9 mouse cellular contexts compared by ENCODE assay signal in genomic region chr4:88543649-88544234, GRCm38 (mm10). TPM values are rescaled to one million over a fixed set of nuclear protein-coding genes. Genes with fewer than 3 reads are reported as not detected.
DNase-seq lines count a peak whose midpoint lies in the region; ATAC-seq and TF ChIP-seq lines count a peak whose summit lies in the region.
"Had no signal": no experiment of that assay in that cellular context is flagged by ENCODE, and none has a peak within 500 bp of the region (broad histone marks: within the 10 kb centered on the region; RNA-seq: fewer than 3 reads in every experiment).

No protein-coding gene starts in this region.

- 44% methylated on average over 2 of the region's 2 CpGs for WGBS in forebrain, embryonic 14.5 days
- 48% methylated on average over 2 of the region's 2 CpGs for WGBS in liver, postnatal 0 days (ENCODE audit: insufficient replicate concordance)

- H3K4me1 ChIP-seq in forebrain, embryonic 14.5 days (ENCODE audit: control insufficient read depth, insufficient read depth, low read length), result no peaks in the 10 kb centered on the region
- H3K4me1 ChIP-seq in liver, postnatal 0 days (ENCODE audit: insufficient read depth), result no peaks in the 10 kb centered on the region

- ATAC-seq in Patski, result peak; percentile 51
- peak; percentile 82 for ATAC-seq in forebrain, embryonic 14.5 days
- peak; percentile 44; the same call in 1 of the 2 replicates for ATAC-seq in liver, postnatal 0 days

- CTCF ChIA-PET in Patski (lab: Charles Lee), result interaction anchor here (0.7 to 3.4 kb wide), 18 partner anchors 10 to 1176 kb away, joined by 3 to 27 read pairs (median 4); partner anchors contain the start of gene Ifnb1

- no peak for TF ChIP-seq EP300 in liver, postnatal 0 days (IDR thresholded peaks at IDR 0.05; ENCODE audit: low read depth)

- in situ Hi-C loops in Patski (cut with MboI; ENCODE audit: low pct_unique_long_range_greater_than_20kb), result loop anchor here (5.0 to 10.0 kb wide), 2 partner anchors 499 to 1176 kb away; no protein-coding TSS in a partner anchor

- no peak overlapping the region for H3K4me3 ChIP-seq in forebrain, embryonic 14.5 days (ENCODE audit: low read depth, low read length)
- H3K4me3 ChIP-seq in liver, postnatal 0 days (ENCODE audit: low read depth, low read length), result no peak overlapping the region
- H3K4me3 ChIP-seq: myocyte had no signal

- DNase-seq in gastrocnemius, adult 18-20 months (ENCODE audit: low spot score), result peak; percentile 54
- no peak for DNase-seq in gastrocnemius, postnatal 25 days
- peak; percentile 47 for DNase-seq in 3134 (ENCODE audit: extremely low read depth, insufficient read length, low spot score)
- DNase-seq in Patski (ENCODE audit: low read depth, low spot score), result peak; percentile 44
- peak; percentile 87 for DNase-seq in forebrain, embryonic 14.5 days (ENCODE audit: low spot score)
- no peak for DNase-seq in liver, postnatal 0 days
- peak; percentile 54 for DNase-seq in retina, postnatal 7 days (ENCODE audit: low read depth, low spot score)
- no peak for DNase-seq in right cerebral cortex, postnatal 10 days (ENCODE audit: low spot score in 2 of 2)

- no peak overlapping the region for H3K4me2 ChIP-seq in forebrain, embryonic 14.5 days (ENCODE audit: low read length)
- H3K4me2 ChIP-seq in liver, postnatal 0 days (ENCODE audit: low read depth, low read length), result no peak overlapping the region

- no peaks in the 10 kb centered on the region for H3K36me3 ChIP-seq in forebrain, embryonic 14.5 days (ENCODE audit: control insufficient read depth, insufficient read depth, low read length)
- no peaks in the 10 kb centered on the region for H3K36me3 ChIP-seq in liver, postnatal 0 days (replicated peaks; ENCODE audit: insufficient read depth, low read length)

- POLR2A ChIA-PET in Patski (lab: Charles Lee), result no interaction called here

- H3K9ac ChIP-seq in forebrain, embryonic 14.5 days (ENCODE audit: low read length), result no peak overlapping the region
- no peak overlapping the region for H3K9ac ChIP-seq in liver, postnatal 0 days (replicated peaks)

- TF ChIP-seq CTCF in Patski (IDR thresholded peaks at IDR 0.05), result peak; percentile 66
- peak; percentile 93 for TF ChIP-seq CTCF in liver, postnatal 0 days (IDR thresholded peaks at IDR 0.05; ENCODE audit: low read depth)

- H3K27me3 ChIP-seq in Patski, result no peaks in the 10 kb centered on the region
- no peaks in the 10 kb centered on the region for H3K27me3 ChIP-seq in forebrain, embryonic 14.5 days (replicated peaks; ENCODE audit: control insufficient read depth, insufficient read depth, low read length)
- H3K27me3 ChIP-seq in liver, postnatal 0 days (ENCODE audit: insufficient read depth, low read length), result no peaks in the 10 kb centered on the region

- H3K9me3 ChIP-seq in forebrain, embryonic 14.5 days (replicated peaks; ENCODE audit: control insufficient read depth, low read length), result no peaks in the 10 kb centered on the region
- H3K9me3 ChIP-seq in liver, postnatal 0 days (ENCODE audit: low read length), result no peaks in the 10 kb centered on the region

- H3K27ac ChIP-seq in forebrain, embryonic 14.5 days (ENCODE audit: low read depth, low read length), result no peak overlapping the region
- H3K27ac ChIP-seq in liver, postnatal 0 days (ENCODE audit: low read depth), result no peak overlapping the region

RNA-seq across cellular contexts. Expression of gene Ifna15, which starts 14.3 kb away (rescaled TPM):
- total RNA-seq in gastrocnemius, adult 18-20 months (2021), result not detected
- total RNA-seq in gastrocnemius, postnatal 25 days (2021), result not detected
- polyA plus RNA-seq in Patski (2021), result not detected
- not detected in 2 replicates for polyA plus RNA-seq in forebrain, embryonic 14.5 days (2014; fragmentation: Nextera tagmentation; extraction: Ambion mirVana)
- not detected in 2 replicates for polyA plus RNA-seq in liver, postnatal 0 days (2015; fragmentation: Nextera tagmentation; extraction: Ambion mirVana)
- polyA plus RNA-seq: myocyte had no signal

RNA-seq across cellular contexts. Expression of gene Ifnb1, which starts 21.2 kb away (rescaled TPM):
- not detected for total RNA-seq in gastrocnemius, adult 18-20 months (2021)
- total RNA-seq in gastrocnemius, postnatal 25 days (2021), result not detected
- polyA plus RNA-seq in Patski (2021), result not detected
- not detected in 2 replicates for polyA plus RNA-seq in forebrain, embryonic 14.5 days (2014; fragmentation: Nextera tagmentation; extraction: Ambion mirVana)
- not detected in 2 replicates for polyA plus RNA-seq in liver, postnatal 0 days (2015; fragmentation: Nextera tagmentation; extraction: Ambion mirVana)
- polyA plus RNA-seq: myocyte had no signal

RNA-seq across cellular contexts. Expression of gene Ifna14, which starts 27.9 kb away (rescaled TPM):
- total RNA-seq in gastrocnemius, adult 18-20 months (2021), result not detected
- total RNA-seq in gastrocnemius, postnatal 25 days (2021), result not detected
- not detected for polyA plus RNA-seq in Patski (2021)
- polyA plus RNA-seq in forebrain, embryonic 14.5 days (2014; fragmentation: Nextera tagmentation; extraction: Ambion mirVana), result not detected in 2 replicates
- polyA plus RNA-seq in liver, postnatal 0 days (2015; fragmentation: Nextera tagmentation; extraction: Ambion mirVana), result not detected in 2 replicates
- polyA plus RNA-seq: myocyte had no signal

RNA-seq across cellular contexts. Expression of gene Ifna9, which starts 48.4 kb away (rescaled TPM):
- not detected for total RNA-seq in gastrocnemius, adult 18-20 months (2021)
- total RNA-seq in gastrocnemius, postnatal 25 days (2021), result not detected
- not detected for polyA plus RNA-seq in Patski (2021)
- not detected in 2 replicates for polyA plus RNA-seq in forebrain, embryonic 14.5 days (2014; fragmentation: Nextera tagmentation; extraction: Ambion mirVana)
- not detected in 2 replicates for polyA plus RNA-seq in liver, postnatal 0 days (2015; fragmentation: Nextera tagmentation; extraction: Ambion mirVana)
- polyA plus RNA-seq: myocyte had no signal

RNA-seq across cellular contexts. Expression of gene Ifna12, which starts 59.4 kb away (rescaled TPM):
- total RNA-seq in gastrocnemius, adult 18-20 months (2021), result not detected
- total RNA-seq in gastrocnemius, postnatal 25 days (2021), result not detected
- not detected for polyA plus RNA-seq in Patski (2021)
- not detected in 2 replicates for polyA plus RNA-seq in forebrain, embryonic 14.5 days (2014; fragmentation: Nextera tagmentation; extraction: Ambion mirVana)
- polyA plus RNA-seq in liver, postnatal 0 days (2015; fragmentation: Nextera tagmentation; extraction: Ambion mirVana), result not detected in 2 replicates
- polyA plus RNA-seq: myocyte had no signal

Comparison
In these comparisons a context has a peak if more than half of its experiments do, and no peak if none do; other contexts are left out.
1. DNase-seq: peak in gastrocnemius, adult 18-20 months (single experiment), 3134 (single experiment), Patski (single experiment), forebrain, embryonic 14.5 days (single experiment) and retina, postnatal 7 days (single experiment); none in gastrocnemius, postnatal 25 days (single experiment), liver, postnatal 0 days (single experiment) and right cerebral cortex, postnatal 10 days (0 of 2).
2. Peak in every context shown above with its lines, with median percentiles within 50 percentile points of each other: ATAC-seq.